Mouse (Mus musculus) forebrain, embryonic 13.5 days (tissue): ENCODE results near the gene Parpbp. TPM values are rescaled to one million over a fixed set of nuclear protein-coding genes. Genes with fewer than 3 reads are reported as not detected.

Experiments used
- ATAC-seq: fragments of 200-750 bp; cut with Nextera tagmentation; 2 replicates; pipeline ENCODE4 v1.8.0; 2017
- H3K27ac ChIP-seq: fragments of 300-500 bp; sonication (generic); 2 replicates; pipeline ENCODE4 v1.5.1; 2015; ENCODE audit warnings: inconsistent platforms, mild to moderate bottlenecking, moderate library complexity
- H3K27me3 ChIP-seq: fragments of 300-500 bp; sonication (generic); 2 replicates; pipeline ENCODE4 v1.6.1; 2015; ENCODE audit warnings: mild to moderate bottlenecking, inconsistent platforms
- H3K36me3 ChIP-seq: fragments of 300-500 bp; sonication (generic); 2 replicates; pipeline ENCODE4 v1.6.1; 2015; ENCODE audit warnings: mild to moderate bottlenecking, inconsistent platforms; ENCODE audit not compliant: poor library complexity, severe bottlenecking
- H3K4me1 ChIP-seq: fragments of 300-500 bp; sonication (generic); 2 replicates; pipeline ENCODE4 v1.6.1; 2015; ENCODE audit warnings: inconsistent platforms
- H3K4me2 ChIP-seq: fragments of 300-500 bp; sonication (generic); 2 replicates; pipeline ENCODE4 v1.6.1; 2015; ENCODE audit warnings: inconsistent platforms, mild to moderate bottlenecking, moderate library complexity
- H3K4me3 ChIP-seq: fragments of 300-500 bp; sonication (generic); 2 replicates; pipeline ENCODE4 v1.5.1; 2015; ENCODE audit warnings: mild to moderate bottlenecking, inconsistent platforms
- H3K9ac ChIP-seq: fragments of 300-500 bp; sonication (generic); 2 replicates; pipeline ENCODE4 v1.6.1; 2015; ENCODE audit warnings: mild to moderate bottlenecking, inconsistent platforms
- H3K9me3 ChIP-seq: fragments of 300-500 bp; sonication (generic); replicated peaks from 2 replicates; pipeline ENCODE4 v1.6.1; 2016; ENCODE audit warnings: inconsistent platforms
- WGBS: fragments of 180-500 bp; shearing (Covaris S2); methylation state at CpG from one replicate; pipeline ENCODE4 v1.1.7; 2015; 5-methylcytosine and 5-hydroxymethylcytosine counted together
- polyA plus RNA-seq: library from polyadenylated mRNA; unstranded; fragments of >200 nt; fragmentation: Nextera tagmentation; extraction: Ambion mirVana; gene quantifications from 2 replicates; pipeline ENCODE4 v1.2.1, GENCODE M21; 2015

Gene Parpbp
- 9.1 and 10.6 TPM in 2 replicates for polyA plus RNA-seq

DNA sequence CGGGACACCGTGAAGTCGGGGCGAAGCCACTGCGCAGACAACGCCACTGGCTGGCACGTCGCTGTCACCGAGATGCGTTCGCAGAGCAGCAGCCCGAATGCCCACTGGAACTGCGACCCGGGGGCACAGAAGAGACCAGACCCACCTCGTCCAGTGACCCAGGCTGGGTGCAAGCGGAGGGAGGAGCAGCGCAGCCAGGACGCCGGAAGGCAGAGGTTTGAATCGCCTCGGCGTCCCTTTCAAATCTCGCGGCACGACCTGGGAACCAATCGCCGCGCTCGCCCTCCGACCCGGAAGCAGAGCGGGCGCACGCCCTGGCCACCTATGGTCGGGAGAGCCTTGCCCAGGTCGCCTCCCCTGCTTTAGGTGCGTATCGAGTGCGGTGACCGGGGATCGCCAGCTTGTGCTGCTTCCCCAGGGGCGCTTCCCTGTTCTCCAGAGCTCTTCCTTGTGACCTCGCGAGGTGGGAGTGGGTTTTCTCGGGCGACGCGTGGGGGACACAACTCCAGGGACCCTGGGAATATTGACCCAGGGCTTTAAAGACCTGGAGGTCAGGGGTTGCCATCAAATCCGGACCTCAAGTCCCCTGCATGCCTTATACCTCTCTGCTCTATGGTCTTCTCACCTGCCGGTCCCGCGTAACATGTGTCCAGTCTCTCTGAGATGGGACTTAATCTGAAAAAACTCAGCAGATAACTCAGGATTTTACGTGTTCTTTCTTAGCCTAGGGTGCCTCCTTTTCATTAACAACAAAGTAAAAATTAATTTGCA is at the start of gene Parpbp, which contains the start of gene Nup37:
Parpbp (minus strand) TSS at position 235 of the 771 bp plus-strand sequence.
Nup37 (plus strand) TSS at position 286 of the 771 bp plus-strand sequence.
- peak within 1 kb of the TSS; percentile 73 for H3K4me2 ChIP-seq
- peaks cover 22% of the 10 kb centered on the region for H3K36me3 ChIP-seq
- no peaks in the 10 kb centered on the region for H3K27me3 ChIP-seq
- H3K4me1 ChIP-seq: peaks cover 27% of the 10 kb centered on the region
- ATAC-seq: peak; percentile 99
- H3K9me3 ChIP-seq: no peaks in the 10 kb centered on the region
- H3K9ac ChIP-seq: peak within 1 kb of the TSS; percentile 79
- H3K4me3 ChIP-seq: peak within 1 kb of the TSS; percentile 82
- under 1% methylated on average over 53 of the region's 53 CpGs for WGBS
- no peak within 1 kb of the TSS for H3K27ac ChIP-seq

DNA sequence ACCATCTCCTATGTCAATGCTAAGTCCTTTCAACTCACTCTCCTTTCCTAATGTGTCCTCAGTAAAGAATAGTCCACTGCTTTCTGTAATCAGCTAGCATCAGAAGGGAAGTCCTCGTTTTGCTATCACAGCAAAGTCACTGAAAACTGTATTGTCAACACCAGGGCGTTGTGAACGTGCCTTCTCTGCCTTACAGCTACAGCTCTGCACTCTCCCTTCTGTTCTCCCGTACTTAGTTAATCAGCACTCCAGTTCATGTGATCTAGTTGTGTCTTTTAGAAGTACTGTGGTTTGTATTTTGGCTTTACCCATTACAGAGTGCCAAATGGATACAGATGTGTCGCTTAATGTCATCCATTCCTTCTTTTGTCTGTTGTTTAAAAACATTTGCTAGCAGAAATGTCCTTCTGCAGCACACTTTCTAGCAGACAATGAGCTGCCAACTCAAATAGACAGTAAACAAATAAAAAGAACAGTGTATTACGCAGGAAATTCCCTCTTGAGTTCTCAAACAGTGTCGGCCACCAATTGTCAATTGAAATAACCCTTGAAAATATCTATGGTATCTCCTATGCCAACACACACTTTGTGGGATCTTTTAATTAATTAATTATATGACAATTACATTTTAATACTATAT is 20.8 kb upstream of the Parpbp start:
- no peaks in the 10 kb centered on the region for H3K4me1 ChIP-seq
- WGBS: 83% methylated on average over 7 of the region's 7 CpGs
- no peak for ATAC-seq

DNA sequence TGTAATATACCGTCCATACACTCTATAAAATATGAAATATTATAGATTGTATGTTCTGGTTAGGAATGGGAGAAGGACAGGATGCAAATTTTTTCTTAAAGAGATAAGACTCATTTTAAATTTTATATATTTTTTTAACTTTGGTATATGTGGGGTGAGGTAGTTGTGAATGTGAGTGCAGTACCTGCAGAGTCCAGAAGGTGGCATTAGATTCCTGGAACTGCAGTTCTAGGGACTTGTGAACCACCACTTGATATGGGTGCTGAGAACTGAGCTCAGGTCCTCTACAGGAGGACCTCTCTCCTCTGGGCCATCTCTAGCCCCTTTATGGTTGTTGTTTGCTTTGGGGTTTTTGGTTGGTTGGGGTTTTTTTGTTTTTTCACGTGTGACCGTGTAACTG is 19.4 kb upstream of the Parpbp start:
- no peak for ATAC-seq
- 95% methylated on average over 3 of the region's 3 CpGs for WGBS

More for the DNA sequence above, 20.8 kb upstream of the Parpbp start:
- H3K36me3 ChIP-seq: peaks cover 29% of the 10 kb centered on the region; the same call in 1 of the 2 replicates
- no peak overlapping the region for H3K4me3 ChIP-seq
- H3K9ac ChIP-seq: no peak overlapping the region
- H3K4me2 ChIP-seq: no peak overlapping the region
- H3K9me3 ChIP-seq: no peaks in the 10 kb centered on the region
- H3K27me3 ChIP-seq: no peaks in the 10 kb centered on the region
- no peak overlapping the region for H3K27ac ChIP-seq

DNA sequence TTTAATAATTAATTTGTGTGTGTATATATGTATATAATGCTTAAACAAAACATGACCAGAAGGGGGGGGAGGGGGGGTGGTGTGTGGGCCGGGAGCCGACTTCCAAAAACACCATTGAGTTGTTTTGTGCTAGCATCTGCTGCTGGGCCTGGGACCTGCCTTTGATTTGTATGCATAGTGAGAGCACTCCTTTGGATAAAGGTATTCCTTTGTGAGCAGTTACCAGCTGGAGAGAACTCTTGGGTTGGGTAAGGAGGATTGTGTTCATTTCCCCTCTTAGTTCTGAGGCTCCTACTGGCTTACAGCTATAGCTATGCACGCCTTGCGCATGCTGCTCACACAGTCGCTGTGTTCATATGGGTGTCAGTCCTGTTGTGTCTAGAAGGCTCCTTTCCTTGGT is 15.9 kb upstream of the Parpbp start:
- no peak for ATAC-seq
- H3K4me3 ChIP-seq: no peak overlapping the region
- no peak overlapping the region for H3K4me2 ChIP-seq
- no peak overlapping the region for H3K27ac ChIP-seq
- H3K9ac ChIP-seq: no peak overlapping the region
- H3K9me3 ChIP-seq: no peaks in the 10 kb centered on the region
- peaks cover 49% of the 10 kb centered on the region; the same call in 1 of the 2 replicates for H3K36me3 ChIP-seq
- no peaks in the 10 kb centered on the region for H3K4me1 ChIP-seq
- WGBS: 92% methylated on average over 5 of the region's 5 CpGs
- H3K27me3 ChIP-seq: no peaks in the 10 kb centered on the region

More for the DNA sequence above, 19.4 kb upstream of the Parpbp start:
- H3K36me3 ChIP-seq: peaks cover 36% of the 10 kb centered on the region; the same call in 1 of the 2 replicates
- no peak overlapping the region for H3K4me2 ChIP-seq
- no peak overlapping the region for H3K9ac ChIP-seq
- H3K4me3 ChIP-seq: no peak overlapping the region
- H3K27ac ChIP-seq: no peak overlapping the region
- H3K27me3 ChIP-seq: no peaks in the 10 kb centered on the region
- no peaks in the 10 kb centered on the region for H3K4me1 ChIP-seq
- H3K9me3 ChIP-seq: no peaks in the 10 kb centered on the region

DNA sequence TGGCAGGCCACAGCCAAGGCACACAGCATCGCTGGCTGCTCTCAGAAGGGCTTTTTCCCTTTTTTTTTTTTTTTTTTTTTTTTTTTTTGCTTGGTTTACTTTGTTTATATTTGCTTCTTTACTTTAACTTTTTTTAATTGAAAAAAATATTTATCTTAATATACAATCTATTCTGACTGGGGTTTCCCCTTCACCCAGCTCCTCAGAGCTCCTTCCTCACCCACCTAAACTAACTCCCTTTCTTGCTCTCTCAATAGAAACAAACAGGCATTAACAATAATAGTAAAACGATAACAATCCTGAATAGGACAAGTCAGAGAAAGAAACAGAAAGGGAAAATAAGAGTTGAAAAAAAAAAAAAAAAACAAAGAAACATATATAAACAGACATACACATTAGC is 15.4 kb upstream of the Parpbp start:
- H3K9ac ChIP-seq: no peak overlapping the region
- no peak overlapping the region for H3K27ac ChIP-seq
- no peak for ATAC-seq
- H3K4me2 ChIP-seq: no peak overlapping the region
- no peak overlapping the region for H3K4me3 ChIP-seq
- H3K4me1 ChIP-seq: no peaks in the 10 kb centered on the region
- H3K27me3 ChIP-seq: no peaks in the 10 kb centered on the region
- 93% methylated on average over 2 of the region's 2 CpGs for WGBS
- H3K36me3 ChIP-seq: peaks cover 49% of the 10 kb centered on the region; the same call in 1 of the 2 replicates
- no peaks in the 10 kb centered on the region for H3K9me3 ChIP-seq

DNA sequence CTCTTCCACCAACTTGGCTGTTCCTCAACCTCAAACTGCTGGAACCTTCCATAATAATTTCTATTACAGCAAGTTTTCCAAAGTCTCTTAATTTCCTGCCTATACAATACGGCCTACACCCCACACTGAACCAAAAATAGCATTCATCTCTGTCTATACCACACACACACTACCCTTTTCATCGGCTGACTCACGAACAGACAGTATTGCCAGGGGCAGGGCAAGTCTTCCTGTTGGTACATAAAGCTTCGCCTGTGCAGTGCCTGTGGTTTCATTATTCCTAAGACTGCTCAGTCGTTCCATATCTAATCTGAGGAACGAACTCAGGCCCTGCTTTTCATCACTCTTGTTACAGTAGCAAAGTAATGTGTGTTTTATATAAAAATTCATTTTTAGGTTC is 4.9 kb upstream of the Parpbp start:
- H3K27ac ChIP-seq: no peak overlapping the region
- 91% methylated on average over 6 of the region's 6 CpGs for WGBS
- no peaks in the 10 kb centered on the region for H3K9me3 ChIP-seq
- H3K36me3 ChIP-seq: peaks cover 42% of the 10 kb centered on the region
- peaks cover 7% of the 10 kb centered on the region for H3K4me1 ChIP-seq
- no peak overlapping the region for H3K4me3 ChIP-seq
- ATAC-seq: no peak
- H3K4me2 ChIP-seq: no peak overlapping the region
- H3K9ac ChIP-seq: no peak overlapping the region
- no peaks in the 10 kb centered on the region for H3K27me3 ChIP-seq

DNA sequence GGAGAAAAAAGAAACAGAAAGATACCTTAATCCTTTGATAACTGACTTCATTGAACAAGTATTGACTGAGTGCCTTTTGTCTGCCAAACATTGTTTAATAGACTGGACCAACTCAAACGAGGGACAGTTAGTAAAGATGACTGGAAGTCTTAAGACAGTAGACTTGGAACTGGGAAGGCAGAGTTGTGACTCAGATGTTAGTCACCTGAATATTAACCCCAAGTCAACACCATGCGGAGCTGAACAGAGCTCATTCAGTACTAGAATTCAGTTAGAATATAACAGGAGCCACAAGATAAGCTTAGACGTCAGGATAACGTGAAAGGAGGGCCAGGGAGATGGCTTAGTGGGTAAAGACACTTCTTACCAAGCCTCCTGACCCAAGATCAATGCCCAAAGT is 3.6 kb upstream of the Parpbp start:
- Histone ChIP-seq H3K27ac (no peak overlapping the region), H3K27me3 (no peaks in the 10 kb centered on the region), H3K4me1 (peaks cover 18% of the 10 kb centered on the region), H3K4me2 (no peak overlapping the region), H3K9ac (no peak overlapping the region), H3K36me3 (peaks cover 35% of the 10 kb centered on the region), H3K9me3 (no peaks in the 10 kb centered on the region), H3K4me3 (no peak overlapping the region)
- WGBS: 83% methylated on average over 4 of the region's 4 CpGs
- no peak for ATAC-seq

DNA sequence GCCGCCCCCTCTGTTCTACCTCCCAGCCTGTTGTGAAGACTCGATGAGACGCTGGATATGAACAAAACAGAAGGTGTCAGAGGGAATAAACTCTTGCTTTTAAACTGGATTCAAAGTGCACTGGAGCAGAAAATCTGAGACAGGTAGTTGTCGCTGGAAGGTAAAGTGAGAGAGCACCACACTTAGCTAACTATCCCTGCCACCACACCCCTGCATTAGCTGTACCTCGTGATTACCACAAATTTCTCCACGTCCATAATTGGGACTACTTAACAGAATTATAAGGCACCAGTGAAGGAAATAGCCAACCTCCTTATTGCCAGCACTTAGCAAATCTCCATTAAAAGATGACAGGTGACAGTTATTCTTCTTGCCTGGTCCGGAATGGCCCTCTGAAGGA is 554 bp downstream of the Parpbp start:
- ATAC-seq: no peak
- WGBS: 13% methylated on average over 7 of the region's 7 CpGs

DNA sequence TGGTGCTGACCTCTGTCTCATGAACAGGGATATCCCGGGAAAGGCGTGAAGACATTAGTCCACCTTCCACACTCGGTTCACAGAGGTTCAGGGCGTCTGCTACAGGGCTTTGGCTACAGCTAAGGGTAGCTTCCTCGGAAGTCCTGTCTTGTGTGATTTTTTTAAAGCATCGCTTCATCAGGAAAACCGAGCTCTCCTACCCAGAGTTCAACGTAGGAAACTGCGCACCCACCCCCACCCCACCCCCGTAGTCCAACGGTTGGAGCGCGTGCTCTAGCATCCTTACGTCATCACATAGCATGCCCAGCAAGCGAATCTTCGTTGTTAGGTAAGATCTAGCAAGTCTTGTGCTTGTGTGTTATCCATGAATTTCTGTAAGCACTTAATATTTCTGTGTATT is 11.1 kb downstream of the Parpbp start:
- Histone ChIP-seq H3K4me2 (no peak overlapping the region), H3K9ac (no peak overlapping the region), H3K4me3 (no peak overlapping the region), H3K9me3 (no peaks in the 10 kb centered on the region), H3K36me3 (peaks cover 4% of the 10 kb centered on the region; the same call in 1 of the 2 replicates), H3K27me3 (no peaks in the 10 kb centered on the region), H3K4me1 (no peaks in the 10 kb centered on the region), H3K27ac (no peak overlapping the region)
- no peak for ATAC-seq
- 96% methylated on average over 16 of the region's 16 CpGs for WGBS

More for the DNA sequence above, 554 bp downstream of the Parpbp start:
- no peaks in the 10 kb centered on the region for H3K27me3 ChIP-seq
- peak overlapping the region; percentile 73 for H3K4me2 ChIP-seq
- H3K36me3 ChIP-seq: peaks cover 22% of the 10 kb centered on the region
- peak overlapping the region; percentile 82 for H3K4me3 ChIP-seq
- H3K4me1 ChIP-seq: peaks cover 27% of the 10 kb centered on the region
- no peaks in the 10 kb centered on the region for H3K9me3 ChIP-seq
- H3K9ac ChIP-seq: peak overlapping the region; percentile 79
- H3K27ac ChIP-seq: no peak overlapping the region

DNA sequence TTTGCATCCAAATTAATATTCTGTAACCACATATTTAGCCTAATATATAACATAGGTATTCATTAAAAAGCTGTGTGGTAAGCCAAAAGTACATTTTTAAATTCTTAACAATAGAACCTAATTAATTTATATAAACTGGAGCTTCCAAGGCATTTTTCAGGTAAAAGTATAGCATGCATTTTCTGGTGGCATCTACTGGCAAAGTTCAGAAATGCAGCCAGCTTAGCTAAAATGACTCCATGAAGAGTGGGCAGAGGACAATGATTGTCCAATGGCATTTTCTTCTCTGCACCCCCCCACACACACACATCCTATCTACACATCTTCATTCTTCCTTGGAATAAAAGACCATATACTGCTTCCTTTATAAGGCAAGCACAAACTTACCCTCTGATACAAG is 27.0 kb downstream of the Parpbp start:
- H3K9ac ChIP-seq: no peak overlapping the region
- no peaks in the 10 kb centered on the region for H3K4me1 ChIP-seq
- no peak overlapping the region for H3K27ac ChIP-seq
- no peak for ATAC-seq
- H3K4me2 ChIP-seq: no peak overlapping the region
- no peaks in the 10 kb centered on the region for H3K27me3 ChIP-seq
- peaks cover 8% of the 10 kb centered on the region for H3K36me3 ChIP-seq
- no peaks in the 10 kb centered on the region for H3K9me3 ChIP-seq
- no peak overlapping the region for H3K4me3 ChIP-seq

DNA sequence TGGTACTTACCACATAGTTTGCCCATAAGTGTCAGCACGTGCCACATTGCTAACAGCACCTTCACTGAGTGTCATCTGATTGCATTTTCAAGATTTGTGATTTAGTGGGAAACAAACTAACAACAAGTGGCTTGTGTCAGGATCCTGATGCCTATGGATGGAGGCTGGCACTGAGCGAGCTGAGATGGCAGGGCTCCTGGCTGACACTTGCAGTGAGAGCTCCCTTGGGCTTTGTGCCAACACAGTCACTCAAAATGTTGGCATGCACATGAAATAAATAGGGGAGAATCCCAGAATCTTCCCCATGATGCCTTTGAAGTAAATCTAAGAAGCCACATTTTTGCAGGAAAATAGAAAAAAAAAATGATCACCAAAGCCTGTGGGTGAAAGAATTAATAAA is 33.5 kb downstream of the Parpbp start:
- H3K4me3 ChIP-seq: no peak overlapping the region
- WGBS: 78% methylated on average over 2 of the region's 2 CpGs
- no peak overlapping the region for H3K9ac ChIP-seq
- no peaks in the 10 kb centered on the region for H3K9me3 ChIP-seq
- H3K36me3 ChIP-seq: peaks cover 12% of the 10 kb centered on the region
- no peak overlapping the region for H3K27ac ChIP-seq
- ATAC-seq: 0 out of 2 replicates have a peak, but pooled peaks have one; percentile 53
- H3K27me3 ChIP-seq: no peaks in the 10 kb centered on the region
- no peaks in the 10 kb centered on the region for H3K4me1 ChIP-seq
- H3K4me2 ChIP-seq: no peak overlapping the region

DNA sequence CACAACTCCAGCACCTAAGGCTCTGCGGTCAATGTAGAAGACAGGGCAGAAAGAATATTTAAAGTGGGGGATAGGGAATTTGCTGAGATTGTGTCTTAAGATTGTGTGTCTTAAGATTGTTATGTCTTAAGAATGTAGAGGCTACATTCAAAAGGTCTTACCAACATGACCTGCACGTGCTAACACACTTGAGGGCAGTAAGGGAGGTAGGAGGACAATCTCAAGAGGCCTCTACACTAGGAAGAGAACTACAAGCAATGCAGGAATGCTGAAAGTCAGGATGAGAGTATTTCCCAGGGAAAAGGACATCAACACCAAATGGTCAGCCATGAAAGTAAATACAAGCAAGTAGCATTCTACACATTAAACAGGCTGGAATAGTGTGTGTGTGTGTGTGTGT is 40.6 kb downstream of the Parpbp start:
- H3K36me3 ChIP-seq: peaks cover 6% of the 10 kb centered on the region; the same call in 1 of the 2 replicates
- no peaks in the 10 kb centered on the region for H3K27me3 ChIP-seq
- no peak overlapping the region for H3K4me3 ChIP-seq
- no peak overlapping the region for H3K27ac ChIP-seq
- ATAC-seq: no peak
- no peak overlapping the region for H3K4me2 ChIP-seq
- 91% methylated on average over 2 of the region's 2 CpGs for WGBS
- no peak overlapping the region for H3K9ac ChIP-seq
- no peaks in the 10 kb centered on the region for H3K9me3 ChIP-seq
- no peaks in the 10 kb centered on the region for H3K4me1 ChIP-seq
